Mouse (Mus musculus) small intestine, adult 2 months (tissue): Measurements from ENCODE around the gene Slc22a22.

Experiments
- CTCF ChIP-seq: fragments of 200-500 bp; IDR thresholded peaks from 2 replicates; pipeline ENCODE4 v1.5.1; 2012; ENCODE audit warnings: low read depth, mild to moderate bottlenecking, control low read depth, inconsistent platforms, low read length, moderate library complexity, mixed read lengths; ENCODE audit not compliant: insufficient replicate concordance, insufficient read length; ENCODE audit errors: extremely low read depth
- POLR2A ChIP-seq: fragments of 200-500 bp; IDR thresholded peaks from 2 replicates; pipeline ENCODE4 v1.6.1; 2012; ENCODE audit warnings: low read depth, mild to moderate bottlenecking, control low read depth, inconsistent platforms, low read length, moderate library complexity

GRCm38 (mm10) chr15:57366446-57366845 is 111.0 kb downstream of the Slc22a22 start:
- TF ChIP-seq POLR2A, result no peak
- TF ChIP-seq CTCF, result no peak
